Mouse (Mus musculus) hindbrain, embryonic 13.5 days (tissue): ENCODE measurements around the gene BC005624. TPM values are rescaled to one million over a fixed set of nuclear protein-coding genes. Genes with fewer than 3 reads are reported as not detected.
"Not testable (repeated sequence)": the region's sequence is repeated elsewhere in the genome, so short reads cannot be mapped to it uniquely, and the experiment has no call there.

Experiments
- ATAC-seq: fragments of 200-750 bp; cut with Nextera tagmentation; 2 replicates; pipeline ENCODE4 v1.8.0; 2017; ENCODE audit warnings: moderate TSS enrichment; ENCODE audit not compliant: low FRiP score
- H3K27ac ChIP-seq: fragments of 300-500 bp; sonication (generic); 2 replicates; pipeline ENCODE4 v1.5.1; 2015; ENCODE audit warnings: inconsistent platforms, mild to moderate bottlenecking, moderate library complexity
- H3K27me3 ChIP-seq: fragments of 300-500 bp; sonication (generic); 2 replicates; pipeline ENCODE4 v1.6.1; 2015; ENCODE audit warnings: mild to moderate bottlenecking, inconsistent platforms
- H3K36me3 ChIP-seq: fragments of 300-500 bp; sonication (generic); 2 replicates; pipeline ENCODE4 v1.6.1; 2015; ENCODE audit warnings: mild to moderate bottlenecking, inconsistent platforms
- H3K4me1 ChIP-seq: fragments of 300-500 bp; sonication (generic); replicated peaks from 2 replicates; pipeline ENCODE4 v1.6.1; 2015; ENCODE audit warnings: inconsistent platforms
- H3K4me2 ChIP-seq: fragments of 300-500 bp; sonication (generic); 2 replicates; pipeline ENCODE4 v1.6.1; 2015; ENCODE audit warnings: inconsistent platforms, mild to moderate bottlenecking, moderate library complexity
- H3K4me3 ChIP-seq: fragments of 300-500 bp; sonication (generic); 2 replicates; pipeline ENCODE4 v1.5.1; 2015; ENCODE audit warnings: mild to moderate bottlenecking, inconsistent platforms
- H3K9ac ChIP-seq: fragments of 300-500 bp; sonication (generic); 2 replicates; pipeline ENCODE4 v1.6.1; 2015; ENCODE audit warnings: mild to moderate bottlenecking, inconsistent platforms
- H3K9me3 ChIP-seq: fragments of 300-500 bp; sonication (generic); 2 replicates; pipeline ENCODE4 v1.6.1; 2016; ENCODE audit warnings: inconsistent platforms
- WGBS: fragments of 180-500 bp; shearing (Covaris S2); methylation state at CpG from one replicate; pipeline ENCODE4 v1.1.7; 2015; 5-methylcytosine and 5-hydroxymethylcytosine counted together
- polyA plus RNA-seq: library from polyadenylated mRNA; unstranded; fragments of >200 nt; fragmentation: Nextera tagmentation; extraction: Ambion mirVana; gene quantifications from 2 replicates; pipeline ENCODE4 v1.2.1, GENCODE M21; 2015

BC005624 gene
- polyA plus RNA-seq, 1 experiment from 2014 or later = 90.9 TPM

GRCm38 (mm10) chr2:30962570-30963254 is 19.3 kb downstream of the BC005624 start:
- no peak overlapping the region for H3K4me2 ChIP-seq
- 91% methylated on average over 11 of the region's 11 CpGs for WGBS
- no peaks in the 10 kb centered on the region for H3K27me3 ChIP-seq
- H3K9ac ChIP-seq = no peak overlapping the region
- no peak overlapping the region for H3K27ac ChIP-seq
- no peak overlapping the region for H3K4me3 ChIP-seq
- H3K4me1 ChIP-seq = peaks cover 27% of the 10 kb centered on the region
- no peaks in the 10 kb centered on the region for H3K9me3 ChIP-seq
- H3K36me3 ChIP-seq = peaks cover 81% of the 10 kb centered on the region
- ATAC-seq = no peak

GRCm38 (mm10) chr2:30959856-30960255 is 22.1 kb downstream of the BC005624 start:
- H3K27ac ChIP-seq = no peak overlapping the region
- ATAC-seq = no peak
- no peaks in the 10 kb centered on the region for H3K27me3 ChIP-seq
- WGBS = 45% methylated on average over 5 of the region's 5 CpGs
- H3K4me3 ChIP-seq = no peak overlapping the region
- H3K36me3 ChIP-seq = peaks cover 100% of the 10 kb centered on the region
- H3K9ac ChIP-seq = no peak overlapping the region
- no peak overlapping the region for H3K4me2 ChIP-seq
- peaks cover 20% of the 10 kb centered on the region for H3K4me1 ChIP-seq
- H3K9me3 ChIP-seq = no peaks in the 10 kb centered on the region

GRCm38 (mm10) chr2:30958726-30959125 is 23.3 kb downstream of the BC005624 start:
- no peak overlapping the region for H3K9ac ChIP-seq
- peaks cover 92% of the 10 kb centered on the region for H3K36me3 ChIP-seq
- no peak overlapping the region for H3K4me3 ChIP-seq
- H3K4me2 ChIP-seq = no peak overlapping the region
- no peak overlapping the region for H3K27ac ChIP-seq
- no peaks in the 10 kb centered on the region for H3K27me3 ChIP-seq
- ATAC-seq = no peak
- peaks cover 28% of the 10 kb centered on the region for H3K4me1 ChIP-seq
- H3K9me3 ChIP-seq = no peaks in the 10 kb centered on the region
- 90% methylated on average over 14 of the region's 14 CpGs for WGBS

- Histone ChIP-seq H3K9ac (no peak overlapping the region), H3K9me3 (no peaks in the 10 kb centered on the region), H3K36me3 (peaks cover 80% of the 10 kb centered on the region), H3K4me1 (peaks cover 34% of the 10 kb centered on the region), H3K4me3 (no peak overlapping the region), H3K4me2 (no peak overlapping the region), H3K27ac (no peak overlapping the region), H3K27me3 (no peaks in the 10 kb centered on the region)
- no peak for ATAC-seq
- 90% methylated on average over 4 of the region's 4 CpGs for WGBS
These were observed 24.5 kb downstream of the BC005624 start for GRCm38 (mm10) chr2:30957511-30957910.

- Histone ChIP-seq H3K4me2 (peak overlapping the region; percentile 91), H3K4me1 (peaks cover 38% of the 10 kb centered on the region), H3K9ac (peak overlapping the region; percentile 87), H3K36me3 (peaks cover 53% of the 10 kb centered on the region), H3K27ac (no peak overlapping the region), H3K27me3 (peaks cover 2% of the 10 kb centered on the region; the same call in 1 of the 2 replicates), H3K4me3 (peak overlapping the region; percentile 79; the same call in 1 of the 2 replicates), H3K9me3 (no peaks in the 10 kb centered on the region)
- 78% methylated on average over 6 of the region's 6 CpGs for WGBS
- ATAC-seq = no peak
These were observed 27.2 kb downstream of the BC005624 start for GRCm38 (mm10) chr2:30954797-30955196.

- peaks cover 38% of the 10 kb centered on the region for H3K4me1 ChIP-seq
- peaks cover 35% of the 10 kb centered on the region for H3K36me3 ChIP-seq
- H3K9ac ChIP-seq = peak within 1 kb of the TSS; percentile 87
- peaks cover 8% of the 10 kb centered on the region for H3K27me3 ChIP-seq
- H3K4me2 ChIP-seq = peak within 1 kb of the TSS; percentile 91
- ATAC-seq = peak; percentile 94
- no peaks in the 10 kb centered on the region for H3K9me3 ChIP-seq
- H3K27ac ChIP-seq = peak within 1 kb of the TSS; percentile 90
- H3K4me3 ChIP-seq = peak within 1 kb of the TSS; percentile 79
- WGBS = 0% methylated on average over 60 of the region's 60 CpGs
These were observed 29.0 kb downstream of the BC005624 start, which contains the start of gene Tor1b for GRCm38 (mm10) chr2:30952824-30953490. Tor1b (plus strand) TSS chr2:30952959.

GRCm38 (mm10) chr2:30952457-30952823 is 29.6 kb downstream of the BC005624 start:
- 31% methylated on average over 5 of the region's 5 CpGs for WGBS
- Histone ChIP-seq H3K9me3 (no peaks in the 10 kb centered on the region), H3K4me3 (peak overlapping the region; percentile 79), H3K27me3 (peaks cover 8% of the 10 kb centered on the region), H3K4me1 (peaks cover 38% of the 10 kb centered on the region), H3K27ac (peak overlapping the region; percentile 90), H3K4me2 (peak overlapping the region; percentile 91), H3K36me3 (peaks cover 29% of the 10 kb centered on the region), H3K9ac (peak overlapping the region; percentile 87; the same call in 1 of the 2 replicates)
- peak; percentile 64 for ATAC-seq

- Histone ChIP-seq H3K27me3 (no peaks in the 10 kb centered on the region), H3K4me1 (no peaks in the 10 kb centered on the region), H3K36me3 (no peaks in the 10 kb centered on the region), H3K27ac (no peak overlapping the region), H3K9me3 (no peaks in the 10 kb centered on the region), H3K9ac (no peak overlapping the region), H3K4me2 (peak overlapping the region; percentile 40), H3K4me3 (0 out of 2 replicates have a peak overlapping the region, but pooled peaks have one; percentile 8)
- 0 out of 2 replicates have a peak, but pooled peaks have one; percentile 46 for ATAC-seq
- 31% methylated on average over 16 of the region's 16 CpGs for WGBS
These were observed 39.4 kb downstream of the BC005624 start for GRCm38 (mm10) chr2:30942603-30943011.

GRCm38 (mm10) chr2:30942116-30942515 is 39.9 kb downstream of the BC005624 start:
- not testable (repeated sequence) for H3K27me3 ChIP-seq, ATAC-seq, H3K9me3 ChIP-seq, H3K4me2 ChIP-seq, H3K4me3 ChIP-seq, H3K27ac ChIP-seq, H3K36me3 ChIP-seq, H3K9ac ChIP-seq, H3K4me1 ChIP-seq
- 62% methylated on average over 7 of the region's 7 CpGs for WGBS

- Histone ChIP-seq H3K4me3 (no peak overlapping the region), H3K9me3 (no peaks in the 10 kb centered on the region), H3K27me3 (no peaks in the 10 kb centered on the region), H3K27ac (no peak overlapping the region), H3K4me2 (no peak overlapping the region), H3K9ac (no peak overlapping the region), H3K36me3 (no peaks in the 10 kb centered on the region), H3K4me1 (no peaks in the 10 kb centered on the region)
- WGBS = 93% methylated on average over 5 of the region's 5 CpGs
- ATAC-seq = no peak
These were observed 40.4 kb downstream of the BC005624 start for GRCm38 (mm10) chr2:30941586-30941985.

- Histone ChIP-seq H3K9me3 (no peaks in the 10 kb centered on the region), H3K4me1 (no peaks in the 10 kb centered on the region), H3K27ac (no peak overlapping the region), H3K4me2 (no peak overlapping the region), H3K9ac (no peak overlapping the region), H3K36me3 (no peaks in the 10 kb centered on the region), H3K27me3 (peaks cover 6% of the 10 kb centered on the region; the same call in 1 of the 2 replicates), H3K4me3 (no peak overlapping the region)
- WGBS = 52% methylated on average over 4 of the region's 4 CpGs
- ATAC-seq = no peak
These were observed 43.4 kb downstream of the BC005624 start for GRCm38 (mm10) chr2:30938574-30938991.

GRCm38 (mm10) chr2:30937731-30938130 is 44.3 kb downstream of the BC005624 start:
- Histone ChIP-seq H3K4me1 (no peaks in the 10 kb centered on the region), H3K9me3 (no peaks in the 10 kb centered on the region), H3K27me3 (peaks cover 6% of the 10 kb centered on the region; the same call in 1 of the 2 replicates), H3K9ac (no peak overlapping the region), H3K4me3 (no peak overlapping the region), H3K4me2 (no peak overlapping the region), H3K36me3 (no peaks in the 10 kb centered on the region), H3K27ac (no peak overlapping the region)
- ATAC-seq = no peak
- WGBS = 86% methylated on average over 8 of the region's 8 CpGs
